Mouse (Mus musculus) inflammation-experienced regulatory T-cells, adult 6 months (primary cell): Measurements from ENCODE around the gene Tapbpl. TPM values are rescaled to one million over a fixed set of nuclear protein-coding genes. Genes with fewer than 3 reads are reported as not detected.

Experiments used
- ATAC-seq: one replicate; pipeline ENCODE4 v1.8.0; 2017
- polyA plus RNA-seq, 3 experiments: library from polyadenylated mRNA; unstranded; fragments of 100-300 nt; shearing (Covaris generic); gene quantifications; one replicate each; pipeline ENCODE4 v1.2.1; 2017

Gene Tapbpl
- 10 to 100 TPM; 79.6 to 89.3 (median 88.6) TPM for polyA plus RNA-seq

- peak; percentile 68 for ATAC-seq
Observed at GRCm38 (mm10) chr6:125231117-125232044, at the start of gene Tapbpl. Tapbpl (minus strand) TSS chr6:125231860.

DNA sequence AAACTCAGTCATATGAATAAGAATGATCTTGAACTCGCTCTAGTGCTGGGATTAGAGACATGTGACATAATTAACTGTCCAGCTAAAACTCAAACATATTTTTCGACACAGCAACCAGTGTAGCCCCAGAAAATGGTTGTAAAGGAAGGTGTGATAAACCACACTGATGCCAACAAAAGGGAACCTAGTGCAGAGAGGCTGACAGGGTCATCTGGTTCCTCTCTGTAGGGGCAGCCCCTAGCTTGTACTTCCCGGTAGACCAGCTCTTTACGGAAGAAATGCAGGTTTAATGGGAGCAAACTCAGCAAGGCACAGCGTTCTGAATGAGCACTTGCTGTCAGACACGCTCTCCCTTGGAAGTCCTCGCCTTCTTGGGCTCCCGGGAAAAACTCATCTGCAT, 48.1 kb upstream of the Tapbpl start:
- ATAC-seq: no peak

- ATAC-seq: no peak
Observed at GRCm38 (mm10) chr6:125274841-125275563, 43.3 kb upstream of the Tapbpl start.

GRCm38 (mm10) chr6:125272228-125272785, 40.6 kb upstream of the Tapbpl start:
- ATAC-seq: no peak

GRCm38 (mm10) chr6:125271455-125272227, 40.0 kb upstream of the Tapbpl start:
- peak; percentile 78 for ATAC-seq

DNA sequence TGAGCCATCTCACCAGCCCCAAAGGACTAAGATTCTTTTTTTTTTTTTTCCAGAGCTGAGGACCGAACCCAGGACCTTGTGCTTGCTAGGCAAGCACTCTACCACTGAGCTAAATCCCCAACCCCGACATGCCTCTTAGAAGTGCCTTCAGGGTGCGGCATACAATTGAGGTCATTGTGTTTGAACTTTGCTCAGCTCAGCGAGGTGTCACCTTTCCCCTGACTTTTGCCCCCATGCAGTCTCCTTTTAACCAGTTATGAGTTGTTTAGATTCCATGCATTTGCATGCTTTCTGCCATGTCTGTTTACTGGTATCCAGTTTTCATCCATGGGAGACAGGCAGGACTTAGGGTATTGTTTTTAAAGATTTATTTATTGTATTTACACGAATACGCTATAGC, 37.1 kb upstream of the Tapbpl start:
- ATAC-seq: no peak

- ATAC-seq: no peak
Observed at GRCm38 (mm10) chr6:125267469-125267868, 35.8 kb upstream of the Tapbpl start.

DNA sequence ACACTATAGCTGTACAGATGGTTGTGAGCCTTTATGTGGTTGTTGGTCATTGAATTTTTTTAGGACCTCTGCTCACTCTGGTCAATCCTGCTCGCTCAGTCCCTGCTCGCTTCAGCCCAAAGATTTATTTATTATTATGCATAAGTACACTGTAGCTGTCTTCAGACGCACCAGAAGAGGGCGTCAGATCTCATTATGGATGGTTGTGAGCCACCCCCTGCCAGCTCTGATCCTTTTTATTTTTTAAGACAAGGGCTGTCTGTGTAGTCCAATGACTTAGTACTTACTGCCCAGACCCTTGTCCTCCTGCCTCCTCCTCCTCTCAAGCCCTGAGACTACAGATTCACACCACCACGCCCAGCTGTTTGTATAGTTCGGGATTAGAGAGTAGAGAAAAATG, 34.9 kb upstream of the Tapbpl start:
- ATAC-seq: peak; percentile 6

- peak; percentile 7 for ATAC-seq
Observed at GRCm38 (mm10) chr6:125266091-125266490, 34.4 kb upstream of the Tapbpl start.

GRCm38 (mm10) chr6:125265239-125265638, 33.6 kb upstream of the Tapbpl start:
- ATAC-seq: peak; percentile 92

DNA sequence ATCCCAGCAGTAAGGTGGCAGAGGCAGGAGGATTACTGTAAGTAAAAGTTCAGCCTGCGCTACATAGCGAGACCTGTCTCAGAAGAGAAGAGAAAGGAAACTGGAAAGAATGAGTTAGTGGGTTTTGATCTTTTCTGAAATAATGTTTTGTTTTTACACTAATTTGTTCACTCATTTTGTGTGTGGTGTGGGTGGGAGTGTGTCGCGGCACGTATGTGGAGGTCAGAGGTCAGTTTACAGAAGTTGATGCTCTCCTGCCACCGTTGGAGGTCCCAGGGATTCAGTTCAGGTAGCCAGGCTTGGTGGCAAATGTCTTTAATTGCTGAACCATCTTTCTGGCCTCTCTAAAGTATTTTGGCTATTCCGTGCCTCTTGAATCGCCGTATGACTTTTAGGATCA, 32.6 kb upstream of the Tapbpl start:
- no peak for ATAC-seq

- ATAC-seq: peak; percentile 5
Observed at GRCm38 (mm10) chr6:125260006-125260555, 28.4 kb upstream of the Tapbpl start.

DNA sequence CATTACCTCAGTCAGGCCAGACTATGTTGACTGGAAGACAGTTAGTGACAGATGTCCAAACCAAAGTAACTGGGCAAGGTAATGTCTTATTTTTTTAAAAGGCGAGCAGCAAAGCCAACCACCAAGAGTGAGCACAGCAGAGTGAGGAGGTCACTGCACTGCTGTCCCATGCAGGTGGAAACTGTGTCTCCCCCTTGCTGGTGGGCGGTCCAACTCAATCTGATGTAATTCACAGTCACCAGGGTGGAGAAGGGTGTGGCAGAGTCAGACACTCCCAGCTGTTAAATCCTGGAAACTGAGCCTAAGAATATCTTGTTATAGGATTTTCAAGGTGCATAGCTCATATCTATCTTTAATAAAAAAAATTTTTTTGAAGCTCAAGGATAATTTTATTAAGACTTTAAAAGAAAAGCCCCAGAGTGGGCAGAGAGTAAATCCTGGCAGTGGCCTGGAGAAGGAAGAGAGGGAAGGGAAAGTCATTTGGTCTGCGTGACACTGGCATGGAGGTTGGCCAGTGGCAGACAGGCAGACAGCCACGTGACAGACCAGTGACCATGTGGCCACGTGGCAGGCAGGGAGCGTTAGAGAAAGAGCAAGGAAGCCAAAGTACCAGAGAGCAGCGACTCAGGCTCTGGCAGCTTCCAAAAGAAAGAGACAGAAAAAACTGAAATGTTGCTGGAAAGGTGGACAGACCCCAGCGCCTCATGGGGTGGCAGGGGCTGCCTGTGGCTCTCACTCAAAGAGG, 24.7 kb upstream of the Tapbpl start:
- ATAC-seq: no peak

DNA sequence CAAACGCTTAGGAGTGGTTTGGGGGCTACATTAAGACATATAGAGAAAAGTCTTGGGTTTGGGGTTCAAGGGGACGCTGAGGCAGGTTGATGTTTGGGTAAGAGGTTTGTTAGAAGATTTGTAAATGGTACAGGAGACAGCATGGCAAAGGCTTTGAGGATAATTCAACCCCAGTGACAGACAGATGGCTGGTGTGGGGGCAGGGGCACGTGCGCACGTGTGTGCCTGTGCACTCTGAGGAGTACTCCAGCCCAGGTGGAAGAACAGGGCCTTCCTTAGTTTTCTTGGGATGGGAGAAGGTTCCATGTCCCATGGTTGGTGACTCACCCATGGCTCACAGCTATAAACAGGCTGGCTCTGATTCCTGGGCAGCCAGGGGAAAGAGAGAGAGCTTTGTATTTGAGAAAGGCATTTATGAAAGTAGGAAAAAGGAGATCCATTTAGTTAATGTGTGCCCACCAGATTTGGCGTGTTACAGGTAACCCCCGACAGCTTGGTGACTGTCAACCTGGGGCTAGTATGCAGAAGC, 23.9 kb upstream of the Tapbpl start:
- ATAC-seq: no peak

DNA sequence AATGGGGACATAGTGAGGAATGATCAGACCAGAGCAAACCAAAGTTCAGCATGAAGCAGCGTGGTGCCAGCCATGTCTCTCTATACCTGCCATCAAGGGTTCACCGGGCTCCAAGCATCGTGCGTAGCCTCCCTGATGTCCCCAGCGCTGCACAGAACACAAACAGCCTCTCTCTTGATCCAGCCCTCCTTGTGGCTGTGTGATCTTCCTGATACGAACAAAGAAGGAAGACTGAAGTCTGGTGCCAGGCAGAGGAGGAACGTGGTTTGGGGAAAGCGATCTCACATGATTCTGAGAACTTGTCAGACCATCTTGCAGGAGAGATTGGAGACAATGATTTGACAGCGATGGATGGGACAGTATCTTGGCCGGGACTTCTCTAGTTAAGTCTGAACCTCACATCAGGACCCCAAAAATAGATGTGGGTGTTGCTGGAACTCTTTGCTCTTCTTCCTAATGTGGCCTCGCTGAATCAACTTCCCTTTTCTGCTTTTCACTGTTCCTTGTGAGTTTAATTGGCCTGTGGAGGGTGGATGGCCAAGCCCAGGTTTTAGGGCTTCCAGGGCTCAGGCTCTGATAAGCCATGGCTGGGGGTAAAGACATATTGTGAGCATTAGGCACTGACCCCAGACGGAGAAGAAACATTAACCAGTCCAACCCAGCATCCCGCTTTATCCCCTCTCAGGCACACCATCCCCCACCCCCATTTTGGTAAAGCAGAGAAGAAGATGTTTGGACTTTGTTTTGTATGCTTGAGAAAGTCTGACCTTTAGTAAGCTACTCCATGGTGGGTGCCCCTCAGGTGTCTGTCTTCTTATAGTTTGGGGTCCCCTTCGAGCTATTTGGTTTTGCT, 22.4 kb upstream of the Tapbpl start:
- ATAC-seq: no peak

DNA sequence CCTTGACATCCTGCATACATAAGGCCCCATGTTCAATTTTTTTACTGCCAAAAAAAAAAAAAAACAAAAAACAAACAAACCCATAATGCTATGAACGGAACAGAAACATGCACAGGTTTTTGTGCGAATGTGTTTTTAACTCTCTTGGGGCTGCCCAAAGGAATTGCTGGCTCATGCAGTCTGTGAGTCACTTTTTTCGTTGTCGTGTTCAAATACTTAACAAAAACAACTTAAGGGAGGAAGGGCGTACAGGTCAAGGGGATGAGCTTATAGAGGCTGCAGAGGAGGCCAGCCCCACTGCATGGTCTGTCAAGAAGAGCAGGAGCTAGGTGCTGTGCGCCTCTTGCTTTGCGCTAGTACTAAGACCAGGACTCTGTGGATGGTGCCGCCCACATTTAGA, 21.1 kb upstream of the Tapbpl start:
- ATAC-seq: no peak

DNA sequence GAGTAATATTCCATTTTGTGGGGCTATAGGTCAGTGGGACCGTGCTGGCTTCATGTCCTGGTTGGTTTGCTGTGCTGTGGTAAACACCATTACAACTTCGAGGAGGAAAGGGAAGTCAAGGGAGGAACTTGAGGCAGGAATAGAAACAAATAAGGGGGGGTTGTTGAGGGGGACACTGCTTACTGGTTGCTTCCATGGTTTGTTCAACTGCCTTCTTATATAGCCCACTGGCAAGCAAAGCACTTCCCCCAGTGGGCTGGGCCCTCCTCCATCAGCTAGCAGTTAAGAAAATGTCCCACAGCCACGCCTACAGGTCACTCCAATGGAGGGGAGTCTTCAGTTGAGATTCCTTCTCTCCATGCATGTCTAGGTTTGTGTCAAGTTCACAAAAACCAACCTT, 20.6 kb upstream of the Tapbpl start:
- no peak for ATAC-seq

DNA sequence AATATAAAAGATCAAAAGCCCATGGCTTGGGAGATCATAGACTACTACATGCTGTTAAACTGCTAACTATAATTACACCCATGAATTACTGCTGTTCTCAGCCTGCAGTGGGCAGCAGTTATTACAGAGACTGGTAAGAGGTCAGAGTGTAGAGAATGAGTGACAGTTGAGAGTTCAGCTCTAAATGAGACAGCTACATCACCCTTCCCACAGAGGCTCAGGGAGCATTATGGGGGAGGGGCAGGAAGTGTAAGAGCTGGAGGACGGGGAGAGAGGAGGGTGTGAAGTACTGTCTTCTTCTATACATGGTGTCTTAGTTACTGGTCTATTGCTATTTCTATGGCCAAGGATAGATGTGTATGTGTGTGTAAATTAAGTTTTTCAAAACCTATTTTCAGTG, 12.9 kb upstream of the Tapbpl start:
- no peak for ATAC-seq

DNA sequence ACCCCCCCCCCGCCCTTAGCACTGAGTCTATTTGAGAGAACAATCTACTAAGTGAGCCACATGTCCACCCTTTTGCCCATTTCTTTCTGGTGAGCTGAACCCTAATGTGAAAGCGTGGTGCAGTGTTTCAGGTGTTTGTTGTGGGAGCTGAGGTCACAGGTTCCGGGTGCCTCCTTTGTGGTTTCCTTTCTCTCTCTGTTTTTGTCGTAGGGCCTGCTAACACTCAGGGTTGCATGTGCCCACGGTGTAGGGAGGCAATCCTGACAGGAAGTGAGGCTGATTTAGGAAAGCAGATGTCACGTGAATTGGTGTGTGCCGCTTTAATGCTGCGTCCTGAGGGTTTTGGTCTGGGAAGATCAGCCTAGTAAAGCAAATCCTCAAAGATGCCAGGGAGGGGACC, 9.9 kb upstream of the Tapbpl start:
- ATAC-seq: peak; percentile 73

DNA sequence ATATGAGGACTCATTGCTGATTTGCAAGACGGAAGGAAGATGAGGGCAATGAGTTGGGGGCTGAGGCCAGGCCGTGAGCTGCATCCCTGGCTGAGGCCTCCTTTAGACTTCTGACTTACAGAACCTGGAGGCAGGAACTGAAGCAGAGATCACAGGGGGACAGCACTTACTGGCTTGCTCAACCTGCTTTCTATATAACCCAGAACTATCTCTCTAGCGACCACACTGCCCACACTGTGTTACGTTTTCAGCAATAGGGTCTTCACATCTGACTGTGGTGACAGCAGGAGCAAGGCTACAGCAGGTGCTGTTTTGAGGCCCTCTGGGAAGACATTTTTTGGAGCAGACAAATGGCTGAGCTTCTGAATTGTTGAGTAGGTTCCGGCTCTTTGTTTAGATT, 9.0 kb upstream of the Tapbpl start:
- ATAC-seq: no peak
